Mouse (Mus musculus): ENCODE data around the gene Borcs8. TPM values are rescaled to one million over a fixed set of nuclear protein-coding genes. Genes with fewer than 3 reads are reported as not detected.

The Borcs8 gene
- polyA plus RNA-seq, 1 experiment from 2014 or later, result 44.9 TPM

- H3K9me3 ChIP-seq, result no peaks in the 10 kb centered on the region
- no peak overlapping the region for H3K4me2 ChIP-seq
- H3K4me1 ChIP-seq, result no peaks in the 10 kb centered on the region
- no peak overlapping the region for H3K4me3 ChIP-seq
- peaks cover 69% of the 10 kb centered on the region for H3K27me3 ChIP-seq
- no peaks in the 10 kb centered on the region for H3K36me3 ChIP-seq
- H3K9ac ChIP-seq, result no peak overlapping the region
- no peak for ATAC-seq (ENCODE audit: borderline replicate concordance, extremely low read depth, low FRiP score, low TSS enrichment)
- 13% methylated on average over 17 of the region's 17 CpGs for WGBS
- no peak overlapping the region for H3K27ac ChIP-seq
Observed at GRCm38 (mm10) chr8:70118726-70119700, 20.3 kb upstream of the Borcs8 start.

GRCm38 (mm10) chr8:70120667-70121066 lies 18.6 kb upstream of the Borcs8 start, which contains the start of gene Ncan:
Gene Ncan (minus strand): TSS chr8:70120873.
- WGBS, result 1% methylated on average over 19 of the region's 19 CpGs
- no peak for ATAC-seq (ENCODE audit: borderline replicate concordance, extremely low read depth, low FRiP score, low TSS enrichment)
- H3K9me3 ChIP-seq, result no peaks in the 10 kb centered on the region
- peak within 1 kb of the TSS; percentile 28 for H3K4me2 ChIP-seq
- H3K4me1 ChIP-seq, result no peaks in the 10 kb centered on the region
- H3K27ac ChIP-seq, result no peak within 1 kb of the TSS
- no peak within 1 kb of the TSS for H3K4me3 ChIP-seq
- H3K27me3 ChIP-seq, result peaks cover 52% of the 10 kb centered on the region
- H3K36me3 ChIP-seq, result no peaks in the 10 kb centered on the region
- H3K9ac ChIP-seq, result no peak within 1 kb of the TSS

- WGBS, result 53% methylated on average over 2 of the region's 2 CpGs
- Histone ChIP-seq H3K36me3 (no peaks in the 10 kb centered on the region), H3K27me3 (peaks cover 33% of the 10 kb centered on the region), H3K4me3 (no peak overlapping the region), H3K9ac (no peak overlapping the region), H3K4me2 (no peak overlapping the region), H3K4me1 (no peaks in the 10 kb centered on the region), H3K9me3 (no peaks in the 10 kb centered on the region), H3K27ac (no peak overlapping the region)
- ATAC-seq (ENCODE audit: borderline replicate concordance, extremely low read depth, low FRiP score, low TSS enrichment), result no peak
Observed at GRCm38 (mm10) chr8:70122863-70123262, 16.4 kb upstream of the Borcs8 start.

- Histone ChIP-seq H3K4me1 (peaks cover 19% of the 10 kb centered on the region), H3K27me3 (peaks cover 12% of the 10 kb centered on the region), H3K4me2 (no peak overlapping the region), H3K9ac (no peak overlapping the region), H3K36me3 (no peaks in the 10 kb centered on the region), H3K27ac (no peak overlapping the region), H3K4me3 (no peak overlapping the region), H3K9me3 (no peaks in the 10 kb centered on the region)
- 54% methylated on average over 8 of the region's 8 CpGs for WGBS
- no peak for ATAC-seq (ENCODE audit: borderline replicate concordance, extremely low read depth, low FRiP score, low TSS enrichment)
Observed at GRCm38 (mm10) chr8:70124992-70125391, 14.3 kb upstream of the Borcs8 start.

GRCm38 (mm10) chr8:70128435-70128834 lies 10.9 kb upstream of the Borcs8 start:
- Histone ChIP-seq H3K9ac (no peak overlapping the region), H3K27me3 (no peaks in the 10 kb centered on the region), H3K4me1 (peaks cover 29% of the 10 kb centered on the region), H3K27ac (no peak overlapping the region), H3K9me3 (no peaks in the 10 kb centered on the region), H3K4me3 (no peak overlapping the region), H3K4me2 (no peak overlapping the region), H3K36me3 (peaks cover 3% of the 10 kb centered on the region; the same call in 1 of the 2 replicates)
- no peak for ATAC-seq (ENCODE audit: borderline replicate concordance, extremely low read depth, low FRiP score, low TSS enrichment)
- 49% methylated on average over 3 of the region's 3 CpGs for WGBS

GRCm38 (mm10) chr8:70129309-70129952 lies 9.9 kb upstream of the Borcs8 start:
- Histone ChIP-seq H3K4me2 (no peak overlapping the region), H3K27me3 (no peaks in the 10 kb centered on the region), H3K4me3 (no peak overlapping the region), H3K36me3 (peaks cover 13% of the 10 kb centered on the region), H3K4me1 (peaks cover 29% of the 10 kb centered on the region), H3K27ac (no peak overlapping the region), H3K9ac (no peak overlapping the region), H3K9me3 (no peaks in the 10 kb centered on the region)
- ATAC-seq (ENCODE audit: borderline replicate concordance, extremely low read depth, low FRiP score, low TSS enrichment), result no peak
- WGBS, result 53% methylated on average over 9 of the region's 9 CpGs

GRCm38 (mm10) chr8:70130066-70130465 lies 9.2 kb upstream of the Borcs8 start:
- H3K4me3 ChIP-seq, result no peak overlapping the region
- H3K9ac ChIP-seq, result no peak overlapping the region
- WGBS, result 77% methylated on average over 3 of the region's 3 CpGs
- H3K36me3 ChIP-seq, result peaks cover 19% of the 10 kb centered on the region
- H3K27me3 ChIP-seq, result no peaks in the 10 kb centered on the region
- ATAC-seq (ENCODE audit: borderline replicate concordance, extremely low read depth, low FRiP score, low TSS enrichment), result no peak
- H3K27ac ChIP-seq, result no peak overlapping the region
- H3K9me3 ChIP-seq, result no peaks in the 10 kb centered on the region
- no peak overlapping the region for H3K4me2 ChIP-seq
- peaks cover 29% of the 10 kb centered on the region for H3K4me1 ChIP-seq

GRCm38 (mm10) chr8:70131166-70131883 lies 8.0 kb upstream of the Borcs8 start, which contains the start of gene Nr2c2ap:
Gene Nr2c2ap (plus strand): TSS chr8:70131333.
- peak within 1 kb of the TSS; percentile 68 for H3K4me2 ChIP-seq
- peaks cover 29% of the 10 kb centered on the region for H3K4me1 ChIP-seq
- 1% methylated on average over 37 of the region's 37 CpGs for WGBS
- no peak within 1 kb of the TSS for H3K27ac ChIP-seq
- peaks cover 29% of the 10 kb centered on the region for H3K36me3 ChIP-seq
- H3K4me3 ChIP-seq, result peak within 1 kb of the TSS; percentile 72
- no peaks in the 10 kb centered on the region for H3K27me3 ChIP-seq
- peak within 1 kb of the TSS; percentile 64 for H3K9ac ChIP-seq
- no peaks in the 10 kb centered on the region for H3K9me3 ChIP-seq
- peak; percentile 82 for ATAC-seq (ENCODE audit: borderline replicate concordance, extremely low read depth, low FRiP score, low TSS enrichment)

- Histone ChIP-seq H3K36me3 (peaks cover 32% of the 10 kb centered on the region), H3K9ac (no peak overlapping the region), H3K4me2 (no peak overlapping the region), H3K4me3 (no peak overlapping the region), H3K27me3 (no peaks in the 10 kb centered on the region), H3K4me1 (peaks cover 28% of the 10 kb centered on the region), H3K9me3 (no peaks in the 10 kb centered on the region), H3K27ac (no peak overlapping the region)
- ATAC-seq (ENCODE audit: borderline replicate concordance, extremely low read depth, low FRiP score, low TSS enrichment), result no peak
- 88% methylated on average over 5 of the region's 5 CpGs for WGBS
Observed at GRCm38 (mm10) chr8:70134086-70134485, 5.2 kb upstream of the Borcs8 start.

- peaks cover 32% of the 10 kb centered on the region for H3K36me3 ChIP-seq
- H3K27me3 ChIP-seq, result no peaks in the 10 kb centered on the region
- H3K27ac ChIP-seq, result no peak overlapping the region
- ATAC-seq (ENCODE audit: borderline replicate concordance, extremely low read depth, low FRiP score, low TSS enrichment), result no peak
- WGBS, result 85% methylated on average over 9 of the region's 9 CpGs
- no peak overlapping the region for H3K9ac ChIP-seq
- H3K9me3 ChIP-seq, result no peaks in the 10 kb centered on the region
- H3K4me2 ChIP-seq, result no peak overlapping the region
- peaks cover 20% of the 10 kb centered on the region for H3K4me1 ChIP-seq
- no peak overlapping the region for H3K4me3 ChIP-seq
Observed at GRCm38 (mm10) chr8:70134931-70135330, 4.4 kb upstream of the Borcs8 start.

- Histone ChIP-seq H3K4me2 (no peak overlapping the region), H3K4me3 (no peak overlapping the region), H3K27ac (no peak overlapping the region), H3K36me3 (peaks cover 32% of the 10 kb centered on the region), H3K9ac (no peak overlapping the region), H3K4me1 (peaks cover 23% of the 10 kb centered on the region), H3K27me3 (no peaks in the 10 kb centered on the region), H3K9me3 (no peaks in the 10 kb centered on the region)
- 80% methylated on average over 4 of the region's 4 CpGs for WGBS
- no peak for ATAC-seq (ENCODE audit: borderline replicate concordance, extremely low read depth, low FRiP score, low TSS enrichment)
Observed at GRCm38 (mm10) chr8:70136591-70136990, 2.7 kb upstream of the Borcs8 start.

Measured in lung, embryonic 15.5 days (tissue).